Mouse (Mus musculus) neural tube, embryonic 11.5 days (tissue): ENCODE data around the gene Arrb2. TPM values are rescaled to one million over a fixed set of nuclear protein-coding genes. Genes with fewer than 3 reads are reported as not detected.

ENCODE experiments used
- microRNA-seq: library from miRNA; unstranded; fragments of <30 nt; microRNA quantifications from one replicate; pipeline ENCODE4, GENCODE M21; 2016
- polyA plus RNA-seq: library from polyadenylated mRNA; unstranded; fragments of >200 nt; fragmentation: Nextera tagmentation; extraction: Ambion mirVana; gene quantifications from 2 replicates; pipeline ENCODE4 v1.2.1, GENCODE M21; 2014

The Arrb2 gene
- polyA plus RNA-seq, 1 experiment from 2014 or later, result 24.2 TPM

Small RNA genes lying within 50 kb of the gene (microRNA-seq; reads per million reads assigned to microRNA genes)
- not detected for gene Mir7115

Other genes starting within 250 kb of the Arrb2 start
- gene Slc16a11, start 219.9 kb upstream of the Arrb2 start, polyA plus RNA-seq, result 0.27 and 0.50 TPM in 2 replicates
- 14.3 and 16.9 TPM in 2 replicates for gene Slc16a13, start 211.6 kb upstream of the Arrb2 start, polyA plus RNA-seq
- gene Bcl6b, start 202.8 kb upstream of the Arrb2 start, polyA plus RNA-seq, result 6.2 and 7.4 TPM in 2 replicates
- 183 and 204 TPM in 2 replicates for gene 0610010K14Rik, start 194.7 kb upstream of the Arrb2 start, polyA plus RNA-seq
- 10.8 and 11.5 TPM in 2 replicates for gene Gm21988, start 192.8 kb upstream of the Arrb2 start, polyA plus RNA-seq
- gene Rnasek, start 192.8 kb upstream of the Arrb2 start, polyA plus RNA-seq, result 151 and 160 TPM in 2 replicates
- 4.0 and 4.7 TPM in 2 replicates for gene Alox12, start 177.3 kb upstream of the Arrb2 start, polyA plus RNA-seq
- not detected in 2 replicates for gene Alox12e, start 110.0 kb upstream of the Arrb2 start, polyA plus RNA-seq
- not detected in 2 replicates for gene Alox15, start 80.6 kb upstream of the Arrb2 start, polyA plus RNA-seq
- gene Pelp1, start 22.6 kb upstream of the Arrb2 start, polyA plus RNA-seq, result 38.3 and 41.8 TPM in 2 replicates
- 39.1 and 41.6 TPM in 2 replicates for gene Med11, start 19.3 kb downstream of the Arrb2 start, polyA plus RNA-seq
- gene Zmynd15, start 26.8 kb downstream of the Arrb2 start, polyA plus RNA-seq, result 0.19 TPM in 1 of 2 replicates, not detected in the other
- gene Cxcl16, start 27.3 kb downstream of the Arrb2 start, polyA plus RNA-seq, result 0.84 and 0.93 TPM in 2 replicates
- gene Tm4sf5, start 72.6 kb downstream of the Arrb2 start, polyA plus RNA-seq, result not detected in 2 replicates
- gene Vmo1, start 82.0 kb downstream of the Arrb2 start, polyA plus RNA-seq, result 0.39 TPM in 1 of 2 replicates, not detected in the other
- gene Gltpd2, start 86.6 kb downstream of the Arrb2 start, polyA plus RNA-seq, result 0.20 TPM in 1 of 2 replicates, not detected in the other
- 898 and 923 TPM in 2 replicates for gene Psmb6, start 92.7 kb downstream of the Arrb2 start, polyA plus RNA-seq
- gene Gm40193, start 100.3 kb downstream of the Arrb2 start, polyA plus RNA-seq, result not detected in 2 replicates
- gene Pld2, start 107.4 kb downstream of the Arrb2 start, polyA plus RNA-seq, result 2.9 and 4.0 TPM in 2 replicates
- gene Mink1, start 130.2 kb downstream of the Arrb2 start, polyA plus RNA-seq, result 15.0 and 16.0 TPM in 2 replicates
- gene 4930544D05Rik, start 183.2 kb downstream of the Arrb2 start, polyA plus RNA-seq, result not detected in 2 replicates
- 0.41 TPM in 1 of 2 replicates, not detected in the other for gene Chrne, start 186.6 kb downstream of the Arrb2 start, polyA plus RNA-seq
- gene Gp1ba, start 206.5 kb downstream of the Arrb2 start, polyA plus RNA-seq, result 1.3 and 1.6 TPM in 2 replicates
- 86.4 and 92.9 TPM in 2 replicates for gene Rnf167, start 214.6 kb downstream of the Arrb2 start, polyA plus RNA-seq
- gene Slc25a11, start 214.8 kb downstream of the Arrb2 start, polyA plus RNA-seq, result 142 and 146 TPM in 2 replicates
- 1,399 and 1,464 TPM in 2 replicates for gene Pfn1, start 222.0 kb downstream of the Arrb2 start, polyA plus RNA-seq
- gene Eno3, start 224.6 kb downstream of the Arrb2 start, polyA plus RNA-seq, result 39.3 and 48.9 TPM in 2 replicates
- gene Spag7, start 236.8 kb downstream of the Arrb2 start, polyA plus RNA-seq, result 146 and 152 TPM in 2 replicates